Mouse (Mus musculus) spleen, adult 2 months (tissue): Measurements from ENCODE around the gene Vps13d.

ENCODE experiments used
- CTCF ChIP-seq: fragments of 200-500 bp; IDR thresholded peaks from 2 replicates; pipeline ENCODE4 v1.5.1; 2011; ENCODE audit warnings: mild to moderate bottlenecking, inconsistent platforms; ENCODE audit not compliant: insufficient read depth, insufficient read length, insufficient replicate concordance; ENCODE audit errors: extremely low read depth
- POLR2A ChIP-seq: fragments of 200-500 bp; IDR thresholded peaks from 2 replicates; pipeline ENCODE4 v1.6.1; 2011; ENCODE audit warnings: low read depth, low read length, inconsistent platforms

GRCm38 (mm10) chr4:145161243-145161642 lies 33.6 kb downstream of the Vps13d start:
- TF ChIP-seq CTCF: no peak
- TF ChIP-seq POLR2A: no peak
